Mouse (Mus musculus) CH12.LX (cell line): ENCODE results near the gene Macf1. TPM values are rescaled to one million over a fixed set of nuclear protein-coding genes. Genes with fewer than 3 reads are reported as not detected.

Experiments used
- DNase-seq: peaks from one replicate; pipeline ENCODE4 v3.0.0-alpha.2; 2013; ENCODE audit errors: extremely low read depth
- H3K27ac ChIP-seq: 2 replicates; pipeline ENCODE4 v1.5.1; 2012; ENCODE audit warnings: low read depth, mild to moderate bottlenecking, control low read depth, moderate library complexity; ENCODE audit not compliant: insufficient read depth
- H3K27me3 ChIP-seq: replicated peaks from 2 replicates; pipeline ENCODE3; 2012; ENCODE audit warnings: inconsistent platforms
- H3K36me3 ChIP-seq, 2 experiments: replicated peaks in 1 of 2; 2 replicates each; pipeline versions ENCODE3 to v1.6.1; 2012; ENCODE audit warnings: inconsistent platforms in 1 of 2, low read length in 1 of 2, mild to moderate bottlenecking in 1 of 2, mixed read lengths in 1 of 2, moderate library complexity in 1 of 2; ENCODE audit not compliant: control insufficient read depth in 1 of 2, insufficient read depth in 1 of 2
- H3K4me1 ChIP-seq, 2 experiments: 2 replicates each; pipeline ENCODE4 v1.6.1; 2012; ENCODE audit warnings: inconsistent platforms in 1 of 2, moderate library complexity in 1 of 2; ENCODE audit not compliant: insufficient read depth in 2 of 2, control insufficient read depth in 1 of 2
- H3K4me2 ChIP-seq: 2 replicates; pipeline ENCODE4 v1.6.1; 2012; ENCODE audit warnings: low read depth, mild to moderate bottlenecking, control low read depth; ENCODE audit not compliant: poor library complexity, insufficient read depth, severe bottlenecking
- H3K4me3 ChIP-seq, 3 experiments: fragments of 150-350 bp in 1 of 3; sonication (generic) in 1 of 3; replicated peaks in 1 of 3; 2 replicates each; pipeline versions ENCODE3 to v1.5.1; 2011 to 2012; ENCODE audit warnings: low read depth in 2 of 3, low read length in 2 of 3, mild to moderate bottlenecking in 2 of 3, moderate library complexity in 2 of 3, control low read depth in 1 of 3, improper control_type of control experiment in 1 of 3, inconsistent platforms in 1 of 3, mixed read lengths in 1 of 3; ENCODE audit not compliant: poor library complexity in 1 of 3
- H3K79me2 ChIP-seq: replicated peaks from 2 replicates; pipeline ENCODE4 v1.6.1; 2012; ENCODE audit warnings: mild to moderate bottlenecking, moderate library complexity; ENCODE audit not compliant: control insufficient read depth, poor library complexity, insufficient read depth, severe bottlenecking; ENCODE audit errors: extremely low read depth
- H3K9ac ChIP-seq: 2 replicates; pipeline ENCODE4 v1.6.1; 2012; ENCODE audit warnings: low read depth, mild to moderate bottlenecking, control low read depth, moderate library complexity; ENCODE audit not compliant: insufficient read depth
- H3K9me3 ChIP-seq: replicated peaks from 2 replicates; pipeline ENCODE3; 2012; ENCODE audit warnings: low read length, inconsistent platforms, mixed read lengths
- CTCF ChIP-seq, 2 experiments: IDR thresholded peaks in 1 of 2; conservative IDR thresholded peaks in 1 of 2; 2 replicates each; pipeline ENCODE4 v1.5.1; 2011 to 2012; ENCODE audit warnings: low read depth in 2 of 2, low read length in 2 of 2, improper control_type of control experiment in 1 of 2, inconsistent platforms in 1 of 2, mild to moderate bottlenecking in 1 of 2, moderate library complexity in 1 of 2
- E2F4 ChIP-seq: IDR thresholded peaks from 2 replicates; pipeline ENCODE4 v1.6.1; 2011; ENCODE audit warnings: low read depth, low read length, improper control_type of control experiment; ENCODE audit not compliant: insufficient replicate concordance
- ELF1 ChIP-seq: IDR thresholded peaks from 2 replicates; pipeline ENCODE4 v1.6.1; 2014; ENCODE audit warnings: low read depth, mild to moderate bottlenecking, inconsistent platforms, low read length, improper control_type of control experiment
- JUN ChIP-seq: IDR thresholded peaks from 2 replicates; pipeline ENCODE4 v1.6.1; 2011; ENCODE audit warnings: low read depth, mild to moderate bottlenecking, low read length, improper control_type of control experiment, moderate library complexity; ENCODE audit not compliant: insufficient read depth
- JUND ChIP-seq: conservative IDR thresholded peaks from 2 replicates; pipeline ENCODE4 v1.6.1; 2011; ENCODE audit warnings: low read depth, low read length, improper control_type of control experiment
- KAT2A ChIP-seq: IDR thresholded peaks from 2 replicates; pipeline ENCODE4 v1.6.1; 2012; ENCODE audit warnings: low read length, improper control_type of control experiment, inconsistent platforms; ENCODE audit not compliant: insufficient replicate concordance
- MAFK ChIP-seq: IDR thresholded peaks from 2 replicates; pipeline ENCODE4 v1.6.1; 2011; ENCODE audit warnings: low read length, improper control_type of control experiment; ENCODE audit not compliant: insufficient replicate concordance
- MAZ ChIP-seq: IDR thresholded peaks from 2 replicates; pipeline ENCODE4 v1.6.1; 2012; ENCODE audit warnings: low read depth, mild to moderate bottlenecking, inconsistent platforms, low read length, improper control_type of control experiment, moderate library complexity
- MEF2A ChIP-seq: IDR thresholded peaks from 2 replicates; pipeline ENCODE4 v1.6.1; 2014; ENCODE audit warnings: low read depth, mild to moderate bottlenecking, inconsistent platforms, low read length, improper control_type of control experiment, borderline replicate concordance
- MXI1 ChIP-seq: IDR thresholded peaks from 2 replicates; pipeline ENCODE4 v1.6.1; 2011; ENCODE audit warnings: mild to moderate bottlenecking, low read depth, low read length, improper control_type of control experiment
- MYC ChIP-seq: IDR thresholded peaks from 2 replicates; pipeline ENCODE4 v1.6.1; 2011; ENCODE audit warnings: low read depth, mild to moderate bottlenecking, improper control_type of control experiment, low read length
- NELFE ChIP-seq: IDR thresholded peaks from 2 replicates; pipeline ENCODE4 v1.6.1; 2011; ENCODE audit warnings: low read depth, low read length, improper control_type of control experiment
- NRF1 ChIP-seq: IDR thresholded peaks from 2 replicates; pipeline ENCODE4 v1.6.1; 2014; ENCODE audit warnings: low read depth, mild to moderate bottlenecking, inconsistent platforms, low read length, improper control_type of control experiment, moderate library complexity
- POLR2A ChIP-seq: IDR thresholded peaks from 2 replicates; pipeline ENCODE4 v1.6.1; 2011; ENCODE audit warnings: low read depth, mild to moderate bottlenecking, improper control_type of control experiment, low read length
- RCOR1 ChIP-seq: conservative IDR thresholded peaks from 2 replicates; pipeline ENCODE4 v1.6.1; 2012; ENCODE audit warnings: low read depth, mild to moderate bottlenecking, inconsistent platforms, low read length, improper control_type of control experiment
- SIN3A ChIP-seq: IDR thresholded peaks from 2 replicates; pipeline ENCODE4 v1.6.1; 2012; ENCODE audit warnings: low read length, improper control_type of control experiment, inconsistent platforms
- TBP ChIP-seq: conservative IDR thresholded peaks from 2 replicates; pipeline ENCODE4 v1.6.1; 2011; ENCODE audit warnings: low read depth, low read length, improper control_type of control experiment
- UBTF ChIP-seq: IDR thresholded peaks from 2 replicates; pipeline ENCODE4 v1.6.1; 2012; ENCODE audit warnings: low read depth, mild to moderate bottlenecking, inconsistent platforms, low read length, improper control_type of control experiment, moderate library complexity
- USF1 ChIP-seq: IDR thresholded peaks from 2 replicates; pipeline ENCODE4 v1.6.1; 2014; ENCODE audit warnings: low read depth, mild to moderate bottlenecking, inconsistent platforms, low read length, improper control_type of control experiment
- USF2 ChIP-seq: conservative IDR thresholded peaks from 2 replicates; pipeline ENCODE4 v1.6.1; 2011; ENCODE audit warnings: low read depth, low read length, improper control_type of control experiment
- ZNF384 ChIP-seq: IDR thresholded peaks from 2 replicates; pipeline ENCODE4 v1.6.1; 2012; ENCODE audit warnings: low read depth, low read length, improper control_type of control experiment, inconsistent platforms
- dilution Hi-C: fragments of 300-500 bp; cut with MboI; formaldehyde crosslinking; loops from 2 replicates; pipeline ENCODE4 v1.14.3; 2020; ENCODE audit warnings: low sequenced_read_pairs; ENCODE audit not compliant: extremely low pct_unique_long_range_greater_than_20kb, extremely low pct_ligation_motif_present
- in situ Hi-C: fragments of 300-500 bp; cut with MboI; formaldehyde crosslinking; loops from 3 replicates; pipeline ENCODE4 v1.14.3; 2019; ENCODE audit warnings: low sequenced_read_pairs, low pct_ligation_motif_present, low pct_unique_long_range_greater_than_20kb, mixed read lengths
- polyA plus RNA-seq: library from polyadenylated mRNA; unstranded; fragments of >175 nt; gene quantifications from 2 replicates; pipeline ENCODE4 v1.2.1, GENCODE M21; 2012; ENCODE audit warnings: low read depth; ENCODE audit not compliant: insufficient read length
- total RNA-seq, 2 experiments: library from RNA; depleted of rRNA; stranded (reverse); fragments of 300-350 nt in 1 of 2; fragments of >200 nt in 1 of 2; gene quantifications; 2 replicates each; pipeline ENCODE4 v1.2.3; 2012 to 2014

The Macf1 gene
- total and polyA plus RNA-seq, 3 experiments = 63.3 to 93.3 (median 77.8) TPM

- peaks cover 9 to 46% of the 10 kb centered on the region in 2 experiments; a peak in 3 of 4 replicates for H3K4me1 ChIP-seq
- H3K9ac ChIP-seq = peak overlapping the region; percentile 79
- H3K4me2 ChIP-seq = peak overlapping the region; percentile 99
- in situ Hi-C loops = no loop called here
- DNase-seq = no peak
- dilution Hi-C loops = no loop called here
- TF ChIP-seq E2F4 (no peak), RCOR1 (no peak), JUND (no peak), NRF1 (no peak), MAZ (no peak), JUN (no peak), KAT2A (no peak), POLR2A (peak; percentile 33; the same call in 1 of the 2 replicates), CTCF (conservative IDR thresholded peaks at IDR 0.05 in 1 of 2, IDR thresholded peaks at IDR 0.05 in 1 of 2; ENCODE audit: low read depth in 2 of 2, low read length in 2 of 2) (no peak), ELF1 (no peak), NELFE (no peak), SIN3A (0 out of 2 replicates have a peak, but pooled peaks have one; percentile 1), UBTF (peak; percentile 86), ZNF384 (no peak), MXI1 (peak; percentile 9; the same call in 1 of the 2 replicates), MAFK (no peak)
- no peaks in the 10 kb centered on the region for H3K27me3 ChIP-seq
- H3K9me3 ChIP-seq = no peaks in the 10 kb centered on the region
- H3K36me3 ChIP-seq = no peaks in the 10 kb centered on the region
- H3K79me2 ChIP-seq = no peaks in the 10 kb centered on the region
- H3K4me3 ChIP-seq = peak overlapping the region; percentile 30 to 77 (median 73)
- no peak overlapping the region for H3K27ac ChIP-seq
These were observed 19.9 kb downstream of the Macf1 start for GRCm38 (mm10) chr4:123664021-123664950.

GRCm38 (mm10) chr4:123663688-123663965 is 20.5 kb downstream of the Macf1 start:
- Histone ChIP-seq H3K27ac (no peak overlapping the region), H3K27me3 (no peaks in the 10 kb centered on the region), H3K4me1 (peaks cover 11 to 50% of the 10 kb centered on the region in 2 experiments; a peak in 3 of 4 replicates), H3K4me3 (peak overlapping the region in 2 of 3 experiments; percentile 73 to 77), H3K36me3 (no peaks in the 10 kb centered on the region), H3K79me2 (no peaks in the 10 kb centered on the region), H3K4me2 (peak overlapping the region; percentile 99), H3K9me3 (no peaks in the 10 kb centered on the region), H3K9ac (peak overlapping the region; percentile 79)
- DNase-seq = no peak
- TF ChIP-seq NRF1 = no peak
- TF ChIP-seq SIN3A = no peak
- TF ChIP-seq USF2 = no peak
- TF ChIP-seq TBP = no peak
- TF ChIP-seq MAZ = no peak
- TF ChIP-seq POLR2A = no peak
- TF ChIP-seq USF1 = no peak
- no peak for TF ChIP-seq MEF2A
- TF ChIP-seq JUND = no peak
- TF ChIP-seq MYC = no peak
- TF ChIP-seq JUN = no peak
- no peak for TF ChIP-seq UBTF
- no peak for TF ChIP-seq MAFK
- in situ Hi-C loops = no loop called here
- dilution Hi-C loops = no loop called here
